ENCODE assay signal across 12 mouse cellular contexts in the genomic region with DNA sequence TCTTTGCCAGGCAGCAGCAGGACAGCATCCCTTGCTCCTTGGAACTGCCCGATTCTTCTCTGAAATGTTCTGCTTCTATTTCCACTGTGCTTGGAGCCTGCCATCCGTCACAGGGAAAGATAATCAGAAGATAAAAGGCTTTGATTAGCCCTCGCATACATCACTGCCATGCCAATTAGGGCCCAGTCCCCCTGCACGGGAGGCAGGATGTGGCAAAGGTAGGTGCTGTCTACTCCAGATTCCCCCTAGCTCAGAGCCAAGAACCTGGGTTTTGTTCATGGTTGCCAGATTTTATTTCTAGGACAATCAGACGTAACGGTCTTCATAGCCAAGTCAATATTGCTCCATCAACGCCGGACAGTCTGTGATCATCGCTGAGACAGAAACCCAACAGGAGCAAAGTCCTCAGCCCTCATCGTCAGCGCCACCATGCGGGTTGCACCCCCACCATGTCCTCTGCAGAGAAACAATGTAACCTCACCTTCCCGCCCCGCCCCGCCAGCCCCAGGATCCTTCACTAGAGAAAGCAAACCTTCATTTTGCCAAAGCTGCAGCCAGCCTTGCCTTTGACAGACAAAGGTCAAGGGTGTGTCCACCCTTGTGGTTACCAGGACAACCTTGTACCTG. TPM values are rescaled to one million over a fixed set of nuclear protein-coding genes. Genes with fewer than 3 reads are reported as not detected.
DNase-seq lines count a peak whose midpoint lies in the region; ATAC-seq and TF ChIP-seq lines count a peak whose summit lies in the region.
"Had no signal": no experiment of that assay in that cellular context is flagged by ENCODE, and none has a peak within 500 bp of the region (broad histone marks: within the 10 kb centered on the region; RNA-seq: fewer than 3 reads in every experiment).

No protein-coding gene starts in this region.

- no peak for TF ChIP-seq POLR2A in liver, adult 2 months (IDR thresholded peaks at IDR 0.05; ENCODE audit: extremely low read depth, insufficient read depth, low read length)

- H3K79me2 ChIP-seq in liver, adult 2 months (ENCODE audit: control insufficient read depth, insufficient read depth, low read length), result peaks cover 9% of the 10 kb centered on the region; the same call in 1 of the 2 replicates

- no peaks in the 10 kb centered on the region for H3K36me3 ChIP-seq in liver, adult 2 months (ENCODE audit: control insufficient read depth, insufficient read depth, low read length)
- H3K36me3 ChIP-seq in liver, postnatal 0 days (replicated peaks; ENCODE audit: insufficient read depth, low read length), result no peaks in the 10 kb centered on the region
- H3K36me3 ChIP-seq: stomach, embryonic 15.5 days had no signal

- H3K4me1 ChIP-seq in liver, adult 2 months (ENCODE audit: control insufficient read depth, insufficient read depth, low read length), result peaks cover 31% of the 10 kb centered on the region
- peaks cover 26% of the 10 kb centered on the region for H3K4me1 ChIP-seq in liver, postnatal 0 days (ENCODE audit: insufficient read depth)

- no peak overlapping the region for H3K4me3 ChIP-seq in liver, adult 2 months (ENCODE audit: insufficient read depth, low read depth, low read length)
- H3K4me3 ChIP-seq in liver, postnatal 0 days (ENCODE audit: low read depth, low read length), result no peak overlapping the region
- H3K4me3 ChIP-seq: myocyte; stomach, embryonic 15.5 days had no signal

- no peaks in the 10 kb centered on the region for H3K27me3 ChIP-seq in liver, adult 2 months (ENCODE audit: control insufficient read depth, insufficient read depth, low read length)
- H3K27me3 ChIP-seq in liver, postnatal 0 days (ENCODE audit: insufficient read depth, low read length), result no peaks in the 10 kb centered on the region
- H3K27me3 ChIP-seq: stomach, embryonic 15.5 days had no signal

- H3K27ac ChIP-seq in liver, adult 2 months (replicated peaks; ENCODE audit: insufficient read depth, low read depth, low read length), result peak overlapping the region; percentile 86
- H3K27ac ChIP-seq in liver, postnatal 0 days (ENCODE audit: low read depth), result peak overlapping the region; percentile 66; the same call in 1 of the 2 replicates
- H3K27ac ChIP-seq: stomach, embryonic 15.5 days had no signal

- 20% methylated on average over 15 of the region's 15 CpGs for WGBS in liver, adult 2 months
- WGBS in liver, postnatal 0 days (ENCODE audit: insufficient replicate concordance), result 65% methylated on average over 15 of the region's 15 CpGs

- peak; percentile 59 for ATAC-seq in activated CD4-positive, CD25-positive, alpha-beta regulatory T cell, adult 4 months
- peak; percentile 79 for ATAC-seq in liver, postnatal 0 days

- DNase-seq in liver, adult 2 months (ENCODE audit: extremely low read depth, low read depth, low spot score), result peak; percentile 99
- DNase-seq in liver (no peak), ES-CJ7 (ENCODE audit: low read depth, low spot score) (peak; percentile 83)
- DNase-seq in liver, postnatal 0 days, result peak; percentile 79
- no peak for DNase-seq in left cerebral cortex, adult 18-20 months (ENCODE audit: low spot score in 2 of 2)
- DNase-seq in embryo, embryonic 9.5 days (ENCODE audit: extremely low spot score), result no peak
- DNase-seq: adrenal gland, postnatal 10 days; gastrocnemius, postnatal 10 days; right cerebral cortex, postnatal 14 days had no signal

- TF ChIP-seq CTCF in liver, adult 2 months (IDR thresholded peaks at IDR 0.05; ENCODE audit: low read depth, low read length), result peak; percentile 28; the same call in 1 of the 2 replicates
- peak; percentile 15; the same call in 1 of the 2 replicates for TF ChIP-seq CTCF in liver, postnatal 0 days (IDR thresholded peaks at IDR 0.05; ENCODE audit: low read depth)

- no peak overlapping the region for H3K4me2 ChIP-seq in liver, postnatal 0 days (ENCODE audit: low read depth, low read length)
- H3K4me2 ChIP-seq: stomach, embryonic 15.5 days had no signal

- H3K9me3 ChIP-seq in liver, postnatal 0 days (ENCODE audit: low read length), result no peaks in the 10 kb centered on the region
- H3K9me3 ChIP-seq: stomach, embryonic 15.5 days had no signal

- H3K9ac ChIP-seq in liver, adult 2 months (ENCODE audit: low read depth, low read length), result peak overlapping the region; percentile 28; the same call in 1 of the 2 replicates
- no peak overlapping the region; the same call in 1 of the 2 replicates for H3K9ac ChIP-seq in liver, postnatal 0 days (replicated peaks)
- H3K9ac ChIP-seq: stomach, embryonic 15.5 days had no signal

- peak; percentile 39; the same call in 1 of the 2 replicates for TF ChIP-seq EP300 in liver, postnatal 0 days (IDR thresholded peaks at IDR 0.05; ENCODE audit: low read depth)

RNA-seq across cellular contexts. Expression of gene Tbc1d16, which starts 44.5 kb away (rescaled TPM):
- total RNA-seq in liver, adult 2 months (2014; rRNA removed), result 4.6 and 5.5 TPM in 2 replicates
- 8.5 and 9.5 TPM in 2 replicates for polyA plus RNA-seq in liver, adult 2 months (2012; rRNA removed)
- under 1 TPM; 0.75 to 0.78 TPM for polyA plus RNA-seq in activated CD4-positive, CD25-positive, alpha-beta regulatory T cell, adult 4 months (2017; shearing (Covaris generic))
- polyA plus RNA-seq in liver, postnatal 0 days (2015; fragmentation: Nextera tagmentation; extraction: Ambion mirVana), result 1.0 and 1.5 TPM in 2 replicates
- 10 to 100 TPM; 24.8 to 27.5 TPM for total RNA-seq in left cerebral cortex, adult 18-20 months (2021)

RNA-seq across cellular contexts. Expression of gene Ccdc40, which starts 44.6 kb away (rescaled TPM):
- 0.07 and 0.09 TPM in 2 replicates for total RNA-seq in liver, adult 2 months (2014; rRNA removed)
- polyA plus RNA-seq in liver, adult 2 months (2012; rRNA removed), result 0.04 TPM in 1 of 2 replicates, not detected in the other
- 1 to 10 TPM; 1.0 to 2.0 TPM for polyA plus RNA-seq in activated CD4-positive, CD25-positive, alpha-beta regulatory T cell, adult 4 months (2017; shearing (Covaris generic))
- 0.89 and 0.95 TPM in 2 replicates for polyA plus RNA-seq in liver, postnatal 0 days (2015; fragmentation: Nextera tagmentation; extraction: Ambion mirVana)
- total RNA-seq in left cerebral cortex, adult 18-20 months (2021), result under 1 TPM; 0.70 to 0.91 TPM

Comparison
In these comparisons a context has a peak if more than half of its experiments do, and no peak if none do; other contexts are left out.
1. DNase-seq: peak in liver, adult 2 months (single experiment), ES-CJ7 (single experiment) and liver, postnatal 0 days (single experiment); none in liver (single experiment), left cerebral cortex, adult 18-20 months (0 of 2) and embryo, embryonic 9.5 days (single experiment).